Comparison of ENCODE assay signal across 8 mouse cellular contexts in genomic region chr9:31030532-31031413, GRCm38 (mm10). TPM values are rescaled to one million over a fixed set of nuclear protein-coding genes. Genes with fewer than 3 reads are reported as not detected.
DNase-seq lines count a peak whose midpoint lies in the region; ATAC-seq lines count a peak whose summit lies in the region.

Zbtb44 (plus strand) TSS chr9:31030644.

- intact Hi-C loops in left cerebral cortex, postnatal 4 days (cut with DNase I) = loop anchor here (10.0 kb wide), 1 partner anchor 86 kb away; the partner anchor contains the start of gene Adamts8

- ATAC-seq in frontal cortex, adult (ENCODE audit: low TSS enrichment) = peak; percentile 77
- peak; percentile 92 for ATAC-seq in hindbrain, embryonic 14.5 days (ENCODE audit: low FRiP score)
- ATAC-seq in midbrain, embryonic 12.5 days (ENCODE audit: low FRiP score, low read depth) = no peak; the same call in none of the 2 replicates
- ATAC-seq in stomach, embryonic 14.5 days (ENCODE audit: insufficient number of reproducible peaks, insufficient read depth, low FRiP score, low read depth) = peak; percentile 92

- H3K36me3 ChIP-seq in hindbrain, embryonic 14.5 days (replicated peaks; ENCODE audit: control insufficient read depth, insufficient read depth) = no peaks in the 10 kb centered on the region; the same call in 1 of the 2 replicates
- H3K36me3 ChIP-seq in midbrain, embryonic 12.5 days = 0 out of 2 replicates have a peak, but pooled peaks cover 3% of the 10 kb centered on the region
- no peaks in the 10 kb centered on the region; the same call in 1 of the 2 replicates for H3K36me3 ChIP-seq in stomach, embryonic 14.5 days (ENCODE audit: control insufficient read depth, insufficient read depth, low read length)

- peak within 1 kb of the TSS; percentile 96 for H3K9ac ChIP-seq in hindbrain, embryonic 14.5 days
- peak within 1 kb of the TSS; percentile 93 for H3K9ac ChIP-seq in midbrain, embryonic 12.5 days (replicated peaks)
- peak within 1 kb of the TSS; percentile 96 for H3K9ac ChIP-seq in stomach, embryonic 14.5 days (replicated peaks; ENCODE audit: low read depth, low read length)

- H3K27me3 ChIP-seq in hindbrain, embryonic 14.5 days (ENCODE audit: control insufficient read depth, insufficient read depth, low read length) = no peaks in the 10 kb centered on the region
- H3K27me3 ChIP-seq in midbrain, embryonic 12.5 days = no peaks in the 10 kb centered on the region
- H3K27me3 ChIP-seq in stomach, embryonic 14.5 days (ENCODE audit: control insufficient read depth, insufficient read depth, low read length) = no peaks in the 10 kb centered on the region

- peaks cover 17% of the 10 kb centered on the region for H3K4me1 ChIP-seq in hindbrain, embryonic 14.5 days (replicated peaks; ENCODE audit: control insufficient read depth, insufficient read depth, low read length)
- peaks cover 14% of the 10 kb centered on the region for H3K4me1 ChIP-seq in midbrain, embryonic 12.5 days
- H3K4me1 ChIP-seq in stomach, embryonic 14.5 days (ENCODE audit: control insufficient read depth, insufficient read depth, low read length) = peaks cover 9% of the 10 kb centered on the region

- peak; percentile 33 to 61 for DNase-seq in layer of hippocampus, adult 18-20 months (ENCODE audit: low spot score in 2 of 2)
- DNase-seq in layer of hippocampus, adult 9-10 months (ENCODE audit: low spot score) = no peak
- peak; percentile 77 for DNase-seq in cerebellum, adult 11-12 months
- DNase-seq in hindbrain, embryonic 14.5 days (ENCODE audit: low spot score) = peak; percentile 33
- DNase-seq in left cerebral cortex, postnatal 4 days = no peak

- H3K4me3 ChIP-seq in hindbrain, embryonic 14.5 days (replicated peaks; ENCODE audit: low read length) = peak within 1 kb of the TSS; percentile 75
- peak within 1 kb of the TSS; percentile 88 for H3K4me3 ChIP-seq in midbrain, embryonic 12.5 days
- peak within 1 kb of the TSS; percentile 97 for H3K4me3 ChIP-seq in stomach, embryonic 14.5 days (ENCODE audit: low read depth, low read length)

- WGBS in hindbrain, embryonic 14.5 days = under 1% methylated on average over 53 of the region's 79 CpGs
- WGBS in midbrain, embryonic 12.5 days = 1% methylated on average over 63 of the region's 79 CpGs
- 0% methylated on average over 45 of the region's 79 CpGs for WGBS in stomach, embryonic 14.5 days

- H3K27ac ChIP-seq in hindbrain, embryonic 14.5 days = peak within 1 kb of the TSS; percentile 97
- H3K27ac ChIP-seq in midbrain, embryonic 12.5 days (replicated peaks) = peak within 1 kb of the TSS; percentile 99
- peak within 1 kb of the TSS; percentile 97 for H3K27ac ChIP-seq in stomach, embryonic 14.5 days (ENCODE audit: low read length)

- H3K9me3 ChIP-seq in hindbrain, embryonic 14.5 days (ENCODE audit: control insufficient read depth, low read length) = no peaks in the 10 kb centered on the region
- H3K9me3 ChIP-seq in midbrain, embryonic 12.5 days = no peaks in the 10 kb centered on the region
- H3K9me3 ChIP-seq in stomach, embryonic 14.5 days (ENCODE audit: control insufficient read depth, low read depth, low read length) = no peaks in the 10 kb centered on the region

- peak within 1 kb of the TSS; percentile 67 for H3K4me2 ChIP-seq in hindbrain, embryonic 14.5 days (replicated peaks)
- peak within 1 kb of the TSS; percentile 73 for H3K4me2 ChIP-seq in midbrain, embryonic 12.5 days (replicated peaks)
- H3K4me2 ChIP-seq in stomach, embryonic 14.5 days (replicated peaks; ENCODE audit: low read depth, low read length) = peak within 1 kb of the TSS; percentile 87

RNA-seq across cellular contexts. Expression of gene Zbtb44, which starts in this region (rescaled TPM):
- 10 to 100 TPM; 40.3 to 40.8 TPM for total RNA-seq in layer of hippocampus, adult 18-20 months (2021)
- polyA plus RNA-seq in hindbrain, embryonic 14.5 days (2014; fragmentation: Nextera tagmentation; extraction: Ambion mirVana) = 3.4 and 4.4 TPM in 2 replicates
- 10 to 100 TPM; 44.9 TPM for total RNA-seq in left cerebral cortex, postnatal 4 days (2021)
- 7.1 and 7.6 TPM in 2 replicates for polyA plus RNA-seq in midbrain, embryonic 12.5 days (2016; fragmentation: Nextera tagmentation; extraction: Ambion mirVana)
- polyA plus RNA-seq in stomach, embryonic 14.5 days (2014; fragmentation: Nextera tagmentation; extraction: Ambion mirVana) = 9.5 and 10.8 TPM in 2 replicates

Comparison
In these comparisons a context has a peak if more than half of its experiments do, and no peak if none do; other contexts are left out.
1. DNase-seq: peak in layer of hippocampus, adult 18-20 months (2 of 2), cerebellum, adult 11-12 months (single experiment) and hindbrain, embryonic 14.5 days (single experiment); none in layer of hippocampus, adult 9-10 months (single experiment) and left cerebral cortex, postnatal 4 days (single experiment).
2. Peak in every context shown above with its lines, with median percentiles within 50 percentile points of each other: H3K27ac ChIP-seq, H3K4me2 ChIP-seq, H3K4me3 ChIP-seq and H3K9ac ChIP-seq.